Mouse (Mus musculus): ENCODE data around the gene Trnau1ap.

DNA sequence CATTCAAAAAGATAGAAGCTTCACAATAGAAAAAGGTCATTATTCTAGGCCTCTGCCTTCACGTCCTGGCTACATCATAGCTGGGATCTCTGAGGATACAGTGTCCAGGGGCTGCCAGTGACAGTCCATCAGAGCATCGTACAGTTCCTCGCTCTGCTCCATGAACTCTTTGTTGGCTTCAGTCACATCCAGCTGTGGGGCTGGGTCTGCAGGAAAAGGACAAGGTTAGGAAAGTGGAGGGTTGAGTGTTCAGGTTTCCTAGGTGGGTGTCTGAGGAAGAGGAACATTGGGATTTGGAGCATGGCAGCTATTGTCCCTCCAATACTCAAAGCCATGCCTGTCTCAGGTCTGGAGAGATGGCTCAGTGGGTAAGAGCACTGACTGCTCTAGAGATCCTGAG is 17.5 kb downstream of the Trnau1ap start:
- TF ChIP-seq CTCF (IDR thresholded peaks at IDR 0.05; ENCODE audit: extremely low read depth, insufficient read length, insufficient replicate concordance, low read depth, low read length), result no peak
- no peak for TF ChIP-seq POLR2A (IDR thresholded peaks at IDR 0.05; ENCODE audit: low read depth, low read length)

All from small intestine, adult 2 months (tissue).